In the genomic region with DNA sequence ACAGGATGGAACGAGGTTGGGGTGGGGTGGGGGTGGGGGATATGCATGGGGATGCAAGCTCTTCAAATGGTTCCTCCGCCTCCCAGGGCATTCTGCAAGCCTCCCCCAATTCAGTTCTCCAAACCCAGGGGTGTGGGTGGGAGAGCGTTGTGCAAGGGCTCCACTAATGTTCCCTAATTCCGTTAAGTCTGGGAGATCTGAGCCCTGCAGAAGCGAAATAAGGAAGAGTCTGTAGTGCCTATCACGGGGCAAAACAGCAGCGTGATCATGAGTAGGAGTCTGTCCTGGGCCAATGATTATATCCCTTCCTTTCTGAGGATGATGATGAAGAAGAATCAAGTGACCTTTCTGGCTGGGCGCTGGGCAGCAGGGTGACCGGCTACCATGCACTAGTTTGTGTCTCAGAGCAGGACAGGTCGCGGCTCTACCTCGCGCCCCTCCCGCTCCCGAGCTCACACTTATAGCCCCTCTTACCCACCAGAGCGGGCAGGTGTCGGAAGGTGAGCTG, we compare ENCODE assay signal across 9 mouse cellular contexts. TPM values are rescaled to one million over a fixed set of nuclear protein-coding genes. Genes with fewer than 3 reads are reported as not detected.
A peak's percentile ranks its signal among the peaks of the same experiment; 100 is the strongest.
DNase-seq lines count a peak whose midpoint lies in the region; ATAC-seq and TF ChIP-seq lines count a peak whose summit lies in the region.
"Had no signal": no experiment of that assay in that cellular context is flagged by ENCODE, and none has a peak within 500 bp of the region (broad histone marks: within the 10 kb centered on the region; RNA-seq: fewer than 3 reads in every experiment).

No protein-coding gene starts in this region.

- peak; percentile 30 for DNase-seq in gastrocnemius, postnatal 14 days
- no peak for DNase-seq in gastrocnemius, adult 18-20 months (ENCODE audit: low spot score)
- no peak for DNase-seq in forebrain, embryonic 10.5 days (ENCODE audit: extremely low spot score, low spot score)
- peak; percentile 60 for DNase-seq in lung, postnatal 0 days (ENCODE audit: low spot score)
- DNase-seq in skeletal muscle tissue, adult 2 months (ENCODE audit: low read depth, low spot score) = peak; percentile 16
- no peak for DNase-seq in adrenal gland, adult 8-10 months

- WGBS in forebrain, embryonic 10.5 days = 1% methylated on average over 17 of the region's 17 CpGs
- 2% methylated on average over 17 of the region's 17 CpGs for WGBS in hindbrain, embryonic 15.5 days
- 0% methylated on average over 17 of the region's 17 CpGs for WGBS in lung, postnatal 0 days

- H3K4me1 ChIP-seq in ES-Bruce4 (ENCODE audit: control insufficient read depth, insufficient read depth, low read length) = no peaks in the 10 kb centered on the region
- H3K4me1 ChIP-seq in forebrain, embryonic 10.5 days = peaks cover 21% of the 10 kb centered on the region
- H3K4me1 ChIP-seq in hindbrain, embryonic 15.5 days (replicated peaks) = peaks cover 10% of the 10 kb centered on the region
- no peaks in the 10 kb centered on the region for H3K4me1 ChIP-seq in lung, postnatal 0 days (ENCODE audit: insufficient read depth, low read depth, low read length)

- H3K4me2 ChIP-seq in hindbrain, embryonic 15.5 days = peak overlapping the region; percentile 95
- H3K4me2 ChIP-seq in lung, postnatal 0 days (replicated peaks; ENCODE audit: low read depth, low read length) = peak overlapping the region; percentile 100

- peak overlapping the region; percentile 91 for H3K4me3 ChIP-seq in ES-Bruce4 (ENCODE audit: low read depth, low read length)
- H3K4me3 ChIP-seq in forebrain, embryonic 10.5 days = peak overlapping the region; percentile 73
- H3K4me3 ChIP-seq in hindbrain, embryonic 15.5 days = peak overlapping the region; percentile 68
- H3K4me3 ChIP-seq in lung, postnatal 0 days (ENCODE audit: low read depth, low read length) = peak overlapping the region; percentile 64

- no peaks in the 10 kb centered on the region for H3K27me3 ChIP-seq in ES-Bruce4 (ENCODE audit: control insufficient read depth, insufficient read depth, low read length, poor library complexity, severe bottlenecking)
- peaks cover 70% of the 10 kb centered on the region for H3K27me3 ChIP-seq in forebrain, embryonic 10.5 days (ENCODE audit: poor library complexity, severe bottlenecking)
- H3K27me3 ChIP-seq in hindbrain, embryonic 15.5 days = peaks cover 18% of the 10 kb centered on the region
- H3K27me3 ChIP-seq in lung, postnatal 0 days (replicated peaks; ENCODE audit: insufficient read depth, low read length) = no peaks in the 10 kb centered on the region

- ATAC-seq in hindbrain, embryonic 15.5 days (ENCODE audit: low FRiP score, low read depth) = no peak; the same call in 1 of the 2 replicates
- ATAC-seq in lung, postnatal 0 days = peak; percentile 25

- H3K36me3 ChIP-seq in ES-Bruce4 (ENCODE audit: control insufficient read depth, insufficient read depth, low read length, poor library complexity, severe bottlenecking) = no peaks in the 10 kb centered on the region
- H3K36me3 ChIP-seq in forebrain, embryonic 10.5 days (replicated peaks) = peaks cover 8% of the 10 kb centered on the region
- H3K36me3 ChIP-seq in hindbrain, embryonic 15.5 days = no peaks in the 10 kb centered on the region
- no peaks in the 10 kb centered on the region for H3K36me3 ChIP-seq in lung, postnatal 0 days (ENCODE audit: insufficient read depth, low read length)
- H3K36me3 ChIP-seq: G1E had no signal

- H3K27ac ChIP-seq in ES-Bruce4 (ENCODE audit: insufficient read depth, low read length) = 0 out of 2 replicates have a peak overlapping the region, but pooled peaks have one; percentile 0
- peak overlapping the region; percentile 92 for H3K27ac ChIP-seq in forebrain, embryonic 10.5 days
- peak overlapping the region; percentile 49; the same call in 1 of the 2 replicates for H3K27ac ChIP-seq in hindbrain, embryonic 15.5 days (replicated peaks)
- no peak overlapping the region for H3K27ac ChIP-seq in lung, postnatal 0 days (ENCODE audit: low read length)

- no peak for TF ChIP-seq EP300 in ES-Bruce4 (IDR thresholded peaks at IDR 0.05; ENCODE audit: insufficient read depth, low read depth, low read length)
- no peak for TF ChIP-seq EP300 in lung, postnatal 0 days (IDR thresholded peaks at IDR 0.05)

- no peak for TF ChIP-seq CTCF in ES-Bruce4 (IDR thresholded peaks at IDR 0.05; ENCODE audit: low read depth, low read length)
- TF ChIP-seq CTCF in lung, postnatal 0 days (IDR thresholded peaks at IDR 0.05) = no peak

- no peaks in the 10 kb centered on the region for H3K9me3 ChIP-seq in ES-Bruce4 (replicated peaks; ENCODE audit: control insufficient read depth, insufficient read depth, low read length, poor library complexity, severe bottlenecking)
- H3K9me3 ChIP-seq in forebrain, embryonic 10.5 days = peaks cover 5% of the 10 kb centered on the region; the same call in 1 of the 2 replicates
- H3K9me3 ChIP-seq in hindbrain, embryonic 15.5 days = no peaks in the 10 kb centered on the region
- no peaks in the 10 kb centered on the region for H3K9me3 ChIP-seq in lung, postnatal 0 days (ENCODE audit: low read length)

- intact Hi-C loops in gastrocnemius, postnatal 14 days (cut with DNase I; ENCODE audit: low total_unique reads) = no loop called here

- no peak for TF ChIP-seq POLR2A in ES-Bruce4 (IDR thresholded peaks at IDR 0.05; ENCODE audit: insufficient read depth, low read length)

- peak overlapping the region; percentile 78 for H3K9ac ChIP-seq in ES-Bruce4 (ENCODE audit: low read depth, poor library complexity, severe bottlenecking)
- peak overlapping the region; percentile 58 for H3K9ac ChIP-seq in hindbrain, embryonic 15.5 days
- H3K9ac ChIP-seq in lung, postnatal 0 days (replicated peaks; ENCODE audit: low read depth) = 0 out of 2 replicates have a peak overlapping the region, but pooled peaks have one; percentile 16

RNA-seq across cellular contexts. Expression of gene Gas2l3, which starts 0.6 kb away (rescaled TPM):
- total RNA-seq in gastrocnemius, postnatal 14 days (2021) = 10 to 100 TPM in 1 of 2 experiments, 1 to 10 TPM in 1; 3.0 to 11.2 TPM
- total RNA-seq in gastrocnemius, adult 18-20 months (2021) = 1 to 10 TPM in 1 of 2 experiments, under 1 TPM in 1; 0.88 to 2.0 TPM
- polyA plus RNA-seq in ES-Bruce4 (2011; ENCODE audit: insufficient read depth, insufficient read length, low read depth, missing spikeins) = 62.7 and 65.0 TPM in 2 replicates
- 14.7 and 15.4 TPM in 2 replicates for polyA plus RNA-seq in forebrain, embryonic 10.5 days (2016; fragmentation: Nextera tagmentation; extraction: Ambion mirVana)
- polyA plus RNA-seq in hindbrain, embryonic 15.5 days (2015; fragmentation: Nextera tagmentation; extraction: Ambion mirVana) = 5.5 and 7.4 TPM in 2 replicates
- 1.5 and 1.8 TPM in 2 replicates for polyA plus RNA-seq in lung, postnatal 0 days (2015; fragmentation: Nextera tagmentation; extraction: Ambion mirVana)
- 10 to 100 TPM in 2 of 4 experiments, 1 to 10 TPM in 2; 3.5 to 10.9 (median 8.8) TPM for total RNA-seq in adrenal gland, adult 8-10 months (2022)
- polyA plus RNA-seq: G1E had no signal

Comparison
In these comparisons a context has a peak if more than half of its experiments do, and no peak if none do; other contexts are left out.
1. DNase-seq: peak in gastrocnemius, postnatal 14 days (single experiment), lung, postnatal 0 days (single experiment) and skeletal muscle tissue, adult 2 months (single experiment); none in gastrocnemius, adult 18-20 months (single experiment), forebrain, embryonic 10.5 days (single experiment) and adrenal gland, adult 8-10 months (single experiment).
2. H3K9ac ChIP-seq: peak in every context shown above with its lines; median percentile 78 in ES-Bruce4; 58 in hindbrain, embryonic 15.5 days; 16 in lung, postnatal 0 days.
3. Peak in every context shown above with its lines, with median percentiles within 50 percentile points of each other: H3K4me3 ChIP-seq.